Mouse (Mus musculus) heart, embryonic 12.5 days (tissue): ENCODE data around the gene Ccdc58. TPM values are rescaled to one million over a fixed set of nuclear protein-coding genes. Genes with fewer than 3 reads are reported as not detected.
"Not testable (repeated sequence)": the region's sequence is repeated elsewhere in the genome, so short reads cannot be mapped to it uniquely, and the experiment has no call there.

Experiments used
- ATAC-seq: fragments of 200-750 bp; cut with Nextera tagmentation; 2 replicates; pipeline ENCODE4 v1.8.0; 2017; ENCODE audit warnings: moderate TSS enrichment, moderate library complexity; ENCODE audit not compliant: insufficient number of reproducible peaks, low FRiP score
- H3K27ac ChIP-seq: fragments of 300-500 bp; sonication (generic); 2 replicates; pipeline ENCODE4 v1.5.1; 2016; ENCODE audit warnings: mild to moderate bottlenecking, moderate library complexity; ENCODE audit not compliant: poor library complexity, severe bottlenecking
- H3K27me3 ChIP-seq: fragments of 300-500 bp; sonication (generic); replicated peaks from 2 replicates; pipeline ENCODE4 v1.6.1; 2016; ENCODE audit warnings: mild to moderate bottlenecking, moderate library complexity
- H3K36me3 ChIP-seq: fragments of 300-500 bp; sonication (generic); 2 replicates; pipeline ENCODE4 v1.6.1; 2016; ENCODE audit warnings: mild to moderate bottlenecking, moderate library complexity
- H3K4me1 ChIP-seq: fragments of 300-500 bp; sonication (generic); replicated peaks from 2 replicates; pipeline ENCODE4 v1.6.1; 2016; ENCODE audit warnings: mild to moderate bottlenecking
- H3K4me2 ChIP-seq: fragments of 300-500 bp; sonication (generic); 2 replicates; pipeline ENCODE4 v1.6.1; 2016; ENCODE audit warnings: mild to moderate bottlenecking, moderate library complexity
- H3K4me3 ChIP-seq: fragments of 300-500 bp; sonication (generic); 2 replicates; pipeline ENCODE4 v1.5.1; 2016; ENCODE audit warnings: mild to moderate bottlenecking
- H3K9ac ChIP-seq: fragments of 300-500 bp; sonication (generic); 2 replicates; pipeline ENCODE4 v1.6.1; 2016; ENCODE audit warnings: mild to moderate bottlenecking, moderate library complexity
- H3K9me3 ChIP-seq: fragments of 300-500 bp; sonication (generic); replicated peaks from 2 replicates; pipeline ENCODE4 v1.6.1; 2016; ENCODE audit warnings: mild to moderate bottlenecking, moderate library complexity
- WGBS: fragments of 180-500 bp; shearing (Covaris S2); methylation state at CpG from one replicate; pipeline ENCODE4 v1.1.7; 2016; 5-methylcytosine and 5-hydroxymethylcytosine counted together
- polyA plus RNA-seq: library from polyadenylated mRNA; unstranded; fragments of >200 nt; fragmentation: Nextera tagmentation; extraction: Ambion mirVana; gene quantifications from 2 replicates; pipeline ENCODE4 v1.2.1, GENCODE M21; 2016

The Ccdc58 gene
- 86.9 and 89.7 TPM in 2 replicates for polyA plus RNA-seq

GRCm38 (mm10) chr16:36071450-36072379, at the start of gene Ccdc58, which contains the start of gene Fam162a:
Gene Ccdc58 (plus strand): TSS chr16:36071685.
Gene Fam162a (minus strand): TSS chr16:36071594.
- H3K4me3 ChIP-seq: peak within 1 kb of the TSS; percentile 95
- H3K36me3 ChIP-seq: peaks cover 14% of the 10 kb centered on the region
- H3K27me3 ChIP-seq: no peaks in the 10 kb centered on the region
- H3K4me1 ChIP-seq: peaks cover 30% of the 10 kb centered on the region
- ATAC-seq: peak; percentile 94
- under 1% methylated on average over 79 of the region's 81 CpGs for WGBS
- H3K9ac ChIP-seq: peak within 1 kb of the TSS; percentile 94
- no peaks in the 10 kb centered on the region for H3K9me3 ChIP-seq
- peak within 1 kb of the TSS; percentile 70 for H3K4me2 ChIP-seq
- peak within 1 kb of the TSS; percentile 100 for H3K27ac ChIP-seq

- WGBS: 90% methylated on average over 2 of the region's 2 CpGs
- H3K27ac ChIP-seq, H3K4me1 ChIP-seq, H3K4me3 ChIP-seq, H3K9ac ChIP-seq, H3K27me3 ChIP-seq, ATAC-seq, H3K9me3 ChIP-seq, H3K4me2 ChIP-seq: not testable (repeated sequence)
- peaks cover 36% of the 10 kb centered on the region for H3K36me3 ChIP-seq
These were observed 43.4 kb upstream of the Ccdc58 start for GRCm38 (mm10) chr16:36028120-36028519.

- Histone ChIP-seq H3K36me3 (peaks cover 36% of the 10 kb centered on the region), H3K9me3 (no peaks in the 10 kb centered on the region), H3K4me1 (peaks cover 29% of the 10 kb centered on the region), H3K4me2 (peak within 1 kb of the TSS; percentile 83), H3K27me3 (no peaks in the 10 kb centered on the region), H3K4me3 (peak within 1 kb of the TSS; percentile 77), H3K9ac (peak within 1 kb of the TSS; percentile 83), H3K27ac (peak within 1 kb of the TSS; percentile 92)
- 2% methylated on average over 39 of the region's 39 CpGs for WGBS
- peak; percentile 90 for ATAC-seq
These were observed 30.6 kb upstream of the Ccdc58 start, which contains the start of gene Wdr5b for GRCm38 (mm10) chr16:36040640-36041624. Gene Wdr5b (plus strand): TSS chr16:36041190.

DNA sequence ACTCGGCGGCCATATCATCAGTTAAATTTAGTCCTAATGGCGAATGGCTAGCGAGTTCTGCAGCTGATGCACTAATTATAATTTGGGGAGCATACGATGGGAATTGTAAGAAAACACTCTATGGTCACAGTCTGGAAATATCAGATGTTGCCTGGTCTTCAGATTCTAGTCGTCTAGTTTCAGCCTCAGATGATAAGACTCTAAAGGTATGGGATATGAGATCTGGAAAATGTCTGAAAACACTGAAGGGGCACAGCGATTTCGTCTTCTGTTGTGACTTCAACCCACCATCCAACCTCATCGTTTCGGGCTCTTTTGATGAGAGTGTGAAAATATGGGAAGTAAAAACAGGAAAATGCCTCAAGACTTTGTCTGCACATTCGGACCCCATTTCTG, 29.9 kb upstream of the Ccdc58 start:
- 21% methylated on average over 11 of the region's 11 CpGs for WGBS
- H3K4me1 ChIP-seq: peaks cover 29% of the 10 kb centered on the region
- H3K9ac ChIP-seq: peak overlapping the region; percentile 83
- peak overlapping the region; percentile 77 for H3K4me3 ChIP-seq
- peak overlapping the region; percentile 92 for H3K27ac ChIP-seq
- peak overlapping the region; percentile 83 for H3K4me2 ChIP-seq
- H3K36me3 ChIP-seq: peaks cover 41% of the 10 kb centered on the region
- H3K9me3 ChIP-seq: no peaks in the 10 kb centered on the region
- no peak for ATAC-seq
- no peaks in the 10 kb centered on the region for H3K27me3 ChIP-seq

GRCm38 (mm10) chr16:36043073-36043472, 28.4 kb upstream of the Ccdc58 start:
- Histone ChIP-seq H3K4me2 (no peak overlapping the region), H3K4me3 (no peak overlapping the region), H3K9me3 (no peaks in the 10 kb centered on the region), H3K36me3 (peaks cover 51% of the 10 kb centered on the region), H3K27me3 (no peaks in the 10 kb centered on the region), H3K27ac (peak overlapping the region; percentile 34; the same call in 1 of the 2 replicates), H3K9ac (no peak overlapping the region), H3K4me1 (peaks cover 29% of the 10 kb centered on the region)
- ATAC-seq: no peak
- 49% methylated on average over 10 of the region's 10 CpGs for WGBS

DNA sequence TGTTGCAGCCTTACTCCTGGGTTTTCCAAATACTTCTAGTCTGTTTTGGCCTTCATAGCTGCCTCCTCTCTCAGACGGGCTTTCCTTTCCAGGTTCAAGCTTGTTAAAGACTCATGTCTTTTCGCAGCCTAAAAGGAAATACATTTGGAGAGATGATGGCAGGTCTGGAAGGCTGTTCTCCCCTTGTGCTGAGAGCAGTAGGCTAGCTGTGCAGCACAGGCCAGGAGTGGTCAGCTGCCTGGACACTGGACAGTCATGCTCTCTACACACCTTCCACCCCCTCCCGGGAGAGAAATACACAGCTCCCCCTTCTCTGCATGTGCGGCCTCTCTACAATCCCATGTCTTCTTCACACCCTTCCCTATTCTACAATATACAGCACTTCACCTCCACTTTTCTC, 27.5 kb upstream of the Ccdc58 start:
- WGBS: 88% methylated on average over 4 of the region's 4 CpGs
- Histone ChIP-seq H3K36me3 (peaks cover 60% of the 10 kb centered on the region), H3K27ac (no peak overlapping the region), H3K9me3 (no peaks in the 10 kb centered on the region), H3K4me3 (no peak overlapping the region), H3K27me3 (no peaks in the 10 kb centered on the region), H3K4me1 (peaks cover 29% of the 10 kb centered on the region), H3K4me2 (no peak overlapping the region), H3K9ac (no peak overlapping the region)
- ATAC-seq: no peak

- no peak for ATAC-seq
- H3K36me3 ChIP-seq: peaks cover 93% of the 10 kb centered on the region
- no peak overlapping the region for H3K27ac ChIP-seq
- H3K9ac ChIP-seq: no peak overlapping the region
- H3K4me1 ChIP-seq: peaks cover 20% of the 10 kb centered on the region
- no peaks in the 10 kb centered on the region for H3K9me3 ChIP-seq
- H3K4me2 ChIP-seq: no peak overlapping the region
- H3K27me3 ChIP-seq: no peaks in the 10 kb centered on the region
- no peak overlapping the region for H3K4me3 ChIP-seq
- WGBS: 88% methylated on average over 4 of the region's 4 CpGs
These were observed 23.9 kb upstream of the Ccdc58 start for GRCm38 (mm10) chr16:36047538-36047937.

DNA sequence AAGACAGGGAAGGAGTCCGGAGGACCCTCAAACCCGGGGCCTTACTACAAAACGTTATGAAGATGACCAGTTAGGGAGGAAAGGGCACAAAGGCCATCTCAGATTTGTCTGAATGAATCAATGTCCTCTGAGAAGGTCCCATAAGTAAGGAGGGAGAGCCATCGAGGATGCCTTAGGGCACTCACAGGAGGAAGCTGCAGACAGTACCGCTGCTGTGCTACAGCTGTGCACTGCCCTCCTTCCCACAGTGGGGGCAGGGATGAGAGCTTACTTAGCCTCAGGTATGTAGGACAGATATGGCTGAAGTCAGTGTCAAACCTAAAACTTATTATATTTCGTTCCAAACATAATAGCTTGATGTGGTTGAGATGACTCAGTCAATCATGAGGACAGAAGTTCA, 20.0 kb upstream of the Ccdc58 start:
- Histone ChIP-seq H3K4me2 (no peak overlapping the region), H3K4me1 (peaks cover 30% of the 10 kb centered on the region), H3K4me3 (no peak overlapping the region), H3K36me3 (peaks cover 71% of the 10 kb centered on the region), H3K9ac (no peak overlapping the region), H3K27me3 (no peaks in the 10 kb centered on the region), H3K27ac (no peak overlapping the region), H3K9me3 (no peaks in the 10 kb centered on the region)
- no peak for ATAC-seq
- WGBS: 86% methylated on average over 6 of the region's 6 CpGs

GRCm38 (mm10) chr16:36053524-36054275, 17.8 kb upstream of the Ccdc58 start:
- Histone ChIP-seq H3K9ac (no peak overlapping the region), H3K4me2 (no peak overlapping the region), H3K36me3 (peaks cover 55% of the 10 kb centered on the region), H3K9me3 (no peaks in the 10 kb centered on the region), H3K4me1 (peaks cover 45% of the 10 kb centered on the region), H3K27ac (peak overlapping the region; percentile 89), H3K4me3 (no peak overlapping the region), H3K27me3 (no peaks in the 10 kb centered on the region)
- ATAC-seq: peak; percentile 72
- WGBS: 28% methylated on average over 6 of the region's 6 CpGs

GRCm38 (mm10) chr16:36054920-36055319, 16.6 kb upstream of the Ccdc58 start:
- peaks cover 43% of the 10 kb centered on the region for H3K36me3 ChIP-seq
- H3K4me2 ChIP-seq: no peak overlapping the region
- no peaks in the 10 kb centered on the region for H3K27me3 ChIP-seq
- H3K9ac ChIP-seq: no peak overlapping the region
- no peak overlapping the region for H3K4me3 ChIP-seq
- H3K9me3 ChIP-seq: no peaks in the 10 kb centered on the region
- ATAC-seq: no peak
- H3K27ac ChIP-seq: peak overlapping the region; percentile 67
- WGBS: 92% methylated on average over 8 of the region's 8 CpGs
- peaks cover 56% of the 10 kb centered on the region for H3K4me1 ChIP-seq
